Mouse (Mus musculus): ENCODE results near the gene Tigar. TPM values are rescaled to one million over a fixed set of nuclear protein-coding genes. Genes with fewer than 3 reads are reported as not detected.

The Tigar gene
- total and polyA plus RNA-seq, 2 experiments: 2.4 to 4.2 TPM

GRCm38 (mm10) chr6:127143576-127144288, 34.4 kb upstream of the Tigar start:
- Histone ChIP-seq H3K9ac (ENCODE audit: low read depth, low read length) (no peak overlapping the region), H3K4me1 (ENCODE audit: control insufficient read depth, insufficient read depth, low read length) (0 out of 2 replicates have a peak, but pooled peaks cover 1% of the 10 kb centered on the region)

GRCm38 (mm10) chr6:127143124-127143520, 33.8 kb upstream of the Tigar start:
- no peak overlapping the region for H3K9ac ChIP-seq (ENCODE audit: low read depth, low read length)
- no peak overlapping the region for H3K4me3 ChIP-seq (ENCODE audit: insufficient read depth, low read depth, low read length)
- WGBS: 79% methylated on average over 10 of the region's 10 CpGs
- H3K79me2 ChIP-seq (ENCODE audit: control insufficient read depth, insufficient read depth, low read length): no peaks in the 10 kb centered on the region
- TF ChIP-seq POLR2A (IDR thresholded peaks at IDR 0.05; ENCODE audit: extremely low read depth, insufficient read depth, low read length) (no peak), CTCF (IDR thresholded peaks at IDR 0.05; ENCODE audit: low read depth, low read length) (no peak)
- DNase-seq (ENCODE audit: extremely low read depth, low read depth, low spot score): no peak
- H3K27ac ChIP-seq (replicated peaks; ENCODE audit: insufficient read depth, low read depth, low read length): no peak overlapping the region
- H3K4me1 ChIP-seq (ENCODE audit: control insufficient read depth, insufficient read depth, low read length): 0 out of 2 replicates have a peak, but pooled peaks cover 1% of the 10 kb centered on the region
- H3K36me3 ChIP-seq (ENCODE audit: control insufficient read depth, insufficient read depth, low read length): no peaks in the 10 kb centered on the region
- no peaks in the 10 kb centered on the region for H3K27me3 ChIP-seq (ENCODE audit: control insufficient read depth, insufficient read depth, low read length)

More at GRCm38 (mm10) chr6:127143576-127144288, 34.4 kb upstream of the Tigar start:
- DNase-seq (ENCODE audit: extremely low read depth, low read depth, low spot score): no peak
- H3K4me3 ChIP-seq (ENCODE audit: insufficient read depth, low read depth, low read length): no peak overlapping the region
- TF ChIP-seq CTCF (IDR thresholded peaks at IDR 0.05; ENCODE audit: low read depth, low read length): no peak
- no peak for TF ChIP-seq POLR2A (IDR thresholded peaks at IDR 0.05; ENCODE audit: extremely low read depth, insufficient read depth, low read length)
- no peak overlapping the region for H3K27ac ChIP-seq (replicated peaks; ENCODE audit: insufficient read depth, low read depth, low read length)
- H3K36me3 ChIP-seq (ENCODE audit: control insufficient read depth, insufficient read depth, low read length): no peaks in the 10 kb centered on the region
- H3K79me2 ChIP-seq (ENCODE audit: control insufficient read depth, insufficient read depth, low read length): no peaks in the 10 kb centered on the region
- H3K27me3 ChIP-seq (ENCODE audit: control insufficient read depth, insufficient read depth, low read length): no peaks in the 10 kb centered on the region
- WGBS: 87% methylated on average over 7 of the region's 7 CpGs

GRCm38 (mm10) chr6:127142154-127143123, 33.1 kb upstream of the Tigar start:
- Histone ChIP-seq H3K79me2 (ENCODE audit: control insufficient read depth, insufficient read depth, low read length) (no peaks in the 10 kb centered on the region), H3K36me3 (ENCODE audit: control insufficient read depth, insufficient read depth, low read length) (no peaks in the 10 kb centered on the region), H3K9ac (ENCODE audit: low read depth, low read length) (no peak overlapping the region), H3K27me3 (ENCODE audit: control insufficient read depth, insufficient read depth, low read length) (no peaks in the 10 kb centered on the region), H3K27ac (replicated peaks; ENCODE audit: insufficient read depth, low read depth, low read length) (no peak overlapping the region), H3K4me3 (ENCODE audit: insufficient read depth, low read depth, low read length) (no peak overlapping the region), H3K4me1 (ENCODE audit: control insufficient read depth, insufficient read depth, low read length) (0 out of 2 replicates have a peak, but pooled peaks cover 1% of the 10 kb centered on the region)
- peak; percentile 28 for DNase-seq (ENCODE audit: extremely low read depth, low read depth, low spot score)
- TF ChIP-seq CTCF (IDR thresholded peaks at IDR 0.05; ENCODE audit: low read depth, low read length) (peak; percentile 48; the same call in 1 of the 2 replicates), POLR2A (IDR thresholded peaks at IDR 0.05; ENCODE audit: extremely low read depth, insufficient read depth, low read length) (no peak)
- 26% methylated on average over 10 of the region's 10 CpGs for WGBS

GRCm38 (mm10) chr6:127138962-127139361, 29.6 kb upstream of the Tigar start:
- H3K9ac ChIP-seq (ENCODE audit: low read depth, low read length): no peak overlapping the region
- no peak for DNase-seq (ENCODE audit: extremely low read depth, low read depth, low spot score)
- TF ChIP-seq CTCF (IDR thresholded peaks at IDR 0.05; ENCODE audit: low read depth, low read length) (no peak), POLR2A (IDR thresholded peaks at IDR 0.05; ENCODE audit: extremely low read depth, insufficient read depth, low read length) (no peak)
- 94% methylated on average over 11 of the region's 11 CpGs for WGBS
- no peaks in the 10 kb centered on the region for H3K27me3 ChIP-seq (ENCODE audit: control insufficient read depth, insufficient read depth, low read length)
- H3K27ac ChIP-seq (replicated peaks; ENCODE audit: insufficient read depth, low read depth, low read length): no peak overlapping the region
- 0 out of 2 replicates have a peak, but pooled peaks cover 1% of the 10 kb centered on the region for H3K4me1 ChIP-seq (ENCODE audit: control insufficient read depth, insufficient read depth, low read length)
- no peaks in the 10 kb centered on the region for H3K79me2 ChIP-seq (ENCODE audit: control insufficient read depth, insufficient read depth, low read length)
- H3K36me3 ChIP-seq (ENCODE audit: control insufficient read depth, insufficient read depth, low read length): no peaks in the 10 kb centered on the region
- H3K4me3 ChIP-seq (ENCODE audit: insufficient read depth, low read depth, low read length): no peak overlapping the region

GRCm38 (mm10) chr6:127133433-127134245, 24.3 kb upstream of the Tigar start:
- H3K79me2 ChIP-seq (ENCODE audit: control insufficient read depth, insufficient read depth, low read length): no peaks in the 10 kb centered on the region
- H3K27ac ChIP-seq (replicated peaks; ENCODE audit: insufficient read depth, low read depth, low read length): no peak overlapping the region
- WGBS: 81% methylated on average over 16 of the region's 16 CpGs
- no peaks in the 10 kb centered on the region for H3K4me1 ChIP-seq (ENCODE audit: control insufficient read depth, insufficient read depth, low read length)
- H3K36me3 ChIP-seq (ENCODE audit: control insufficient read depth, insufficient read depth, low read length): no peaks in the 10 kb centered on the region
- TF ChIP-seq CTCF (IDR thresholded peaks at IDR 0.05; ENCODE audit: low read depth, low read length) (no peak), POLR2A (IDR thresholded peaks at IDR 0.05; ENCODE audit: extremely low read depth, insufficient read depth, low read length) (no peak)
- no peaks in the 10 kb centered on the region for H3K27me3 ChIP-seq (ENCODE audit: control insufficient read depth, insufficient read depth, low read length)
- H3K4me3 ChIP-seq (ENCODE audit: insufficient read depth, low read depth, low read length): no peak overlapping the region
- DNase-seq (ENCODE audit: extremely low read depth, low read depth, low spot score): no peak
- H3K9ac ChIP-seq (ENCODE audit: low read depth, low read length): no peak overlapping the region

All from liver, adult 2 months (tissue).